In the genomic region with DNA sequence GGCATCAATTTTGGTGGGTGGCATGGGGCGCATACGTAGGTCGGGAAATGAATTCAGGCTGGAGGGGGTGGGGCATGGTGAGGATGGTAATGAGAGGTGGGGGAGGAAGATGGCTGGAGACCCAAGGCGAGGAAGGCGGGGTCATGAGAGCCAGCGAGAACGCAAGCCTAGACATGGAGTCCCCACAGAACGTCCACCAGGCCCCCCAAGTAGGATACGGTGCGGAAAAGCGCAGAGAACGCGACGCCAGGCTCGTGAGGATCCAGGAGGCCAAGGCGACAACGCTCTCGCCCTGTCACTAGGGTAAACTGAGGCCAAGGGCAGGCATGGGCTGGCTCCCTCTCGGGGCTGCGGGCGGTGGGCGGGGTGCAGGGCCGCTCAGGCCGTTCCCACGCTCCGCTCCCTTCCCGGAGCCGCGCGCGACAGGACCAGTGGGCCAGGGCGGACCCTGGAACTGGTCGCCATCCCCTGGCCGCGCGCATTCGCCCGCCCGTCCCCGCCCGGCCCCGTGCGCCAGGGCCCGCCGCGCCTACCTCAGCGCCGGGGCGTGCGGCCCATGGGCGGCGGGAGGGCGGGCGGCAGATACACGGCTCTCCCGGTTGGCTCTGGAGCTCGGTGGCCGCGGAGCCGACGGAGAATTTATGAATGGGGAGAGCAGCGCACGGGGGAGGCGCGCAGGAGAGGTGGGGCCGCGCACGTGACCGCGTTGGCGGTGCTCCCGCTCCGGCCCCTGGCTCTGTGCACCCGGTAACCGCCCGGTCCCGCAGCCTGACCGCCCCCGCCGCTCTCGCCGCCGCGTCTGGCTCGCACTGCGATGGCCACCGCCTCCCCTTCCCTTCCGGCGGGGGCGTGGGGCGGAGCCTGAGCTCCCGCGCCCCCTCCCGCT, we compare ENCODE assay signal across 8 mouse cellular contexts. TPM values are rescaled to one million over a fixed set of nuclear protein-coding genes. Genes with fewer than 3 reads are reported as not detected.
DNase-seq lines count a peak whose midpoint lies in the region; ATAC-seq and TF ChIP-seq lines count a peak whose summit lies in the region.

A gene (plus strand): TSS at position 80 of the 886 bp plus-strand sequence.

- peaks cover 22% of the 10 kb centered on the region for H3K27me3 ChIP-seq in heart, embryonic 15.5 days
- no peaks in the 10 kb centered on the region for H3K27me3 ChIP-seq in kidney, postnatal 0 days (ENCODE audit: insufficient read depth, low read length)
- H3K27me3 ChIP-seq in liver, adult 2 months (ENCODE audit: control insufficient read depth, insufficient read depth, low read length), result no peaks in the 10 kb centered on the region
- no peaks in the 10 kb centered on the region for H3K27me3 ChIP-seq in myocyte (ENCODE audit: control insufficient read depth, insufficient read depth, insufficient read length)

- DNase-seq in ES-CJ7 (ENCODE audit: low read depth, low spot score), result peak; percentile 66
- DNase-seq in adrenal gland, postnatal 4 days (ENCODE audit: low spot score in 2 of 2), result no peak
- DNase-seq in kidney, postnatal 0 days (ENCODE audit: low spot score), result no peak
- peak; percentile 35 for DNase-seq in liver, adult 2 months (ENCODE audit: extremely low read depth, low read depth, low spot score)
- DNase-seq in thymus, postnatal 36 days, result peak; percentile 65 to 73

- peaks cover 6% of the 10 kb centered on the region; the same call in 1 of the 2 replicates for H3K36me3 ChIP-seq in heart, embryonic 15.5 days
- H3K36me3 ChIP-seq in kidney, postnatal 0 days (ENCODE audit: insufficient read depth, low read length), result peaks cover 3% of the 10 kb centered on the region; the same call in 1 of the 2 replicates
- peaks cover 2% of the 10 kb centered on the region; the same call in 1 of the 2 replicates for H3K36me3 ChIP-seq in liver, adult 2 months (ENCODE audit: control insufficient read depth, insufficient read depth, low read length)
- H3K36me3 ChIP-seq in myocyte (ENCODE audit: control insufficient read depth, insufficient read depth), result no peaks in the 10 kb centered on the region

- TF ChIP-seq POLR2A in liver, adult 2 months (IDR thresholded peaks at IDR 0.05; ENCODE audit: extremely low read depth, insufficient read depth, low read length), result no peak
- TF ChIP-seq POLR2A in myocyte (IDR thresholded peaks at IDR 0.05; ENCODE audit: insufficient read length, low read depth), result peak; percentile 93

- peak; percentile 17 for ATAC-seq in erythroid progenitor cell, adult 5-6 weeks (replicated peaks; ENCODE audit: low FRiP score, poor library complexity, severe bottlenecking)
- ATAC-seq in heart, embryonic 15.5 days (replicated peaks; ENCODE audit: insufficient number of reproducible peaks, insufficient read depth, low FRiP score, low read depth), result peak; percentile 4; the same call in 1 of the 2 replicates
- ATAC-seq in kidney, postnatal 0 days (replicated peaks; ENCODE audit: low FRiP score, low read depth), result no peak

- H3K27ac ChIP-seq in heart, embryonic 15.5 days, result peak within 1 kb of the TSS; percentile 25; the same call in 1 of the 2 replicates
- H3K27ac ChIP-seq in kidney, postnatal 0 days, result peak within 1 kb of the TSS; percentile 69
- no peak within 1 kb of the TSS for H3K27ac ChIP-seq in liver, adult 2 months (replicated peaks; ENCODE audit: insufficient read depth, low read depth, low read length)

- peak within 1 kb of the TSS; percentile 33 for H3ac ChIP-seq in myocyte (ENCODE audit: control insufficient read depth, insufficient read length)

- H3K9ac ChIP-seq in heart, embryonic 15.5 days, result peak within 1 kb of the TSS; percentile 67
- peak within 1 kb of the TSS; percentile 78 for H3K9ac ChIP-seq in kidney, postnatal 0 days (ENCODE audit: low read depth, low read length)
- H3K9ac ChIP-seq in liver, adult 2 months (ENCODE audit: low read depth, low read length), result peak within 1 kb of the TSS; percentile 76

- WGBS in heart, embryonic 15.5 days, result under 1% methylated on average over 71 of the region's 94 CpGs
- under 1% methylated on average over 73 of the region's 94 CpGs for WGBS in kidney, postnatal 0 days
- WGBS in liver, adult 2 months, result 2% methylated on average over 83 of the region's 94 CpGs

- H3K79me2 ChIP-seq in liver, adult 2 months (ENCODE audit: control insufficient read depth, insufficient read depth, low read length), result peaks cover 13% of the 10 kb centered on the region
- peaks cover 15% of the 10 kb centered on the region for H3K79me2 ChIP-seq in myocyte (ENCODE audit: control insufficient read depth, insufficient read depth)

- no peak for TF ChIP-seq CTCF in kidney, postnatal 0 days (IDR thresholded peaks at IDR 0.05; ENCODE audit: low read depth)
- no peak for TF ChIP-seq CTCF in liver, adult 2 months (IDR thresholded peaks at IDR 0.05; ENCODE audit: low read depth, low read length)

- H3K4me1 ChIP-seq in heart, embryonic 15.5 days (replicated peaks), result peaks cover 68% of the 10 kb centered on the region
- peaks cover 26% of the 10 kb centered on the region for H3K4me1 ChIP-seq in kidney, postnatal 0 days (replicated peaks; ENCODE audit: insufficient read depth, low read length)
- peaks cover 19% of the 10 kb centered on the region for H3K4me1 ChIP-seq in liver, adult 2 months (ENCODE audit: control insufficient read depth, insufficient read depth, low read length)

- H3K4me2 ChIP-seq in heart, embryonic 15.5 days, result peak within 1 kb of the TSS; percentile 99
- H3K4me2 ChIP-seq in kidney, postnatal 0 days (ENCODE audit: low read length), result peak within 1 kb of the TSS; percentile 98
- H3K4me2 ChIP-seq in myocyte (ENCODE audit: low read depth), result peak within 1 kb of the TSS; percentile 98

- H3K9me3 ChIP-seq in heart, embryonic 15.5 days (replicated peaks), result no peaks in the 10 kb centered on the region
- H3K9me3 ChIP-seq in kidney, postnatal 0 days (replicated peaks; ENCODE audit: low read length), result no peaks in the 10 kb centered on the region

- H3K4me3 ChIP-seq in heart, embryonic 15.5 days, result peak within 1 kb of the TSS; percentile 66
- H3K4me3 ChIP-seq in kidney, postnatal 0 days (replicated peaks; ENCODE audit: low read depth, low read length), result peak within 1 kb of the TSS; percentile 69
- H3K4me3 ChIP-seq in liver, adult 2 months (ENCODE audit: insufficient read depth, low read depth, low read length), result peak within 1 kb of the TSS; percentile 53
- H3K4me3 ChIP-seq in myocyte, result peak within 1 kb of the TSS; percentile 31

TF ChIP-seq in myocyte, 11 proteins besides CTCF, POLR2A, EP300 and RAD21:
- TF ChIP-seq MYOD1 (IDR thresholded peaks at IDR 0.05; ENCODE audit: control insufficient read depth in 1 of 3, insufficient read length in 2 of 3, low read depth in 2 of 3), result peak in 1 of 3 experiments; percentile 17
- TF ChIP-seq SRF (IDR thresholded peaks at IDR 0.05; ENCODE audit: control insufficient read depth, insufficient read length, low read depth), result peak; percentile 43
- TF ChIP-seq MAX (IDR thresholded peaks at IDR 0.05; ENCODE audit: low read depth), result no peak
- peak; percentile 79 for TF ChIP-seq POLR2AphosphoS2 (IDR thresholded peaks at IDR 0.05; ENCODE audit: insufficient read length, low read depth)
- TF ChIP-seq TCF12 (IDR thresholded peaks at IDR 0.05; ENCODE audit: insufficient read depth, poor library complexity, severe bottlenecking), result no peak
- peak; percentile 44 for TF ChIP-seq USF1 (IDR thresholded peaks at IDR 0.05; ENCODE audit: low read depth)

RNA-seq across cellular contexts. Expression of the gene that starts here (rescaled TPM):
- total RNA-seq in adrenal gland, postnatal 4 days (2021), result 100 to 1,000 TPM; 401 to 425 TPM
- total RNA-seq in erythroid progenitor cell, adult 5-6 weeks (2015; ENCODE audit: low replicate concordance), result 89.3 and 94.8 TPM in 2 replicates
- total RNA-seq in erythroid progenitor cell, adult 5-6 weeks (2017; ENCODE audit: low replicate concordance), result 19.4 and 39.9 TPM in 2 replicates
- 861 and 962 TPM in 2 replicates for polyA plus RNA-seq in heart, embryonic 15.5 days (2015; fragmentation: Nextera tagmentation; extraction: Ambion mirVana)
- 936 and 986 TPM in 2 replicates for polyA plus RNA-seq in kidney, postnatal 0 days (2015; fragmentation: Nextera tagmentation; extraction: Ambion mirVana)
- 144 and 218 TPM in 2 replicates for total RNA-seq in liver, adult 2 months (2014; rRNA removed)
- 1,387 and 1,558 TPM in 2 replicates for polyA plus RNA-seq in liver, adult 2 months (2012; rRNA removed)
- 1,163 TPM for polyA plus RNA-seq in myocyte (2012; fragmentation: generic; extraction: Trizol)

Comparison
In these comparisons a context has a peak if more than half of its experiments do, and no peak if none do; other contexts are left out.
1. DNase-seq: peak in ES-CJ7 (single experiment), liver, adult 2 months (single experiment) and thymus, postnatal 36 days (2 of 2); none in adrenal gland, postnatal 4 days (0 of 2) and kidney, postnatal 0 days (single experiment).
2. Peak in every context shown above with its lines, with median percentiles within 50 percentile points of each other: H3K4me2 ChIP-seq, H3K4me3 ChIP-seq and H3K9ac ChIP-seq.